Mouse (Mus musculus) lung, postnatal 14 days (tissue): Measurements from ENCODE around the gene Pde10a.
A peak's percentile ranks its signal among the peaks of the same experiment; 100 is the strongest.

Experiments
- DNase-seq: peaks from one replicate; pipeline ENCODE4 v3.0.0; 2021

Pde10a gene

DNA sequence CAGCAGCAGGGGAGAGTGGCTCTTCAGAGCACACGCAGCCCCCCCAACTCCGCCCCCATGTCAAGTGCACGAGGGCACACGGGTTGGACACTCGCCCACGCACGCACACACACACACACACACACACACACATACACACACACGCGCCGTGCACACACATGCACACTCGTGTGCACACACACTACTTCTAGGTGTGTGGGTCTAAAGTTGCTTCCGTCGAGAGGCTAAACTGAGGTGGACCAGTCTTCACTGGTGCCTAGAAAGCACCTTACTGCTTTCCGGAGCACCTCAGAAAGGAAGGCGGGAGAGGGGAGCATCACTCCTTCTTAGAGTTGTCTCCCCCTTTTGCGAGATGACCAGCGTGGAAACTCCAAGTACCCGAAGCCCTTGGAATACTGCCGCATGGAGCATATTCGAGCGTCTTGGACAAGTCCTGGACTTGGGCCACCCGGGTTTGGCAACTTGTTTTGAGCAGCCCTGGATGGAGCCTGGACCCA is at the start of gene Pde10a:
Gene Pde10a (plus strand): TSS at position 148 of the 497 bp plus-strand sequence.
- peak; percentile 28 for DNase-seq

DNA sequence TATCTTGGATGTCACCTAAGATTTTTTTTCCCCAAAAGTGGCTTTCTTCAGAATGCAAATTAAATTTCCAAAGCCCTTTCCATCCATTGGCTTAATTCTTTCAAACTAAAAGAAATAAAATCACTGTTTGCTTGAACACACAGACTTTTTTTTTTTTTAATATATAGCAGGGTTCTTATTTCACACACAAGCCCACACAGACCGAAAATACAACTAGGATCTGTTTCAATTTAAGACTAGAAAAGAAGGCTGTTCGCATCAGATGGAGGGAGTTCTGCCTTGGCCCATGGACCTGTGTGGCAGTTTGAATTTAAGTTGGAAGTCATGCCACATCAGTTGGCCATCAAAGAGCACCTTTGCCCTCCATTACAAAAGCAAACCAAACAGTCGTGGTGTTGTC is 46.6 kb upstream of the Pde10a start:
- DNase-seq, result no peak

DNA sequence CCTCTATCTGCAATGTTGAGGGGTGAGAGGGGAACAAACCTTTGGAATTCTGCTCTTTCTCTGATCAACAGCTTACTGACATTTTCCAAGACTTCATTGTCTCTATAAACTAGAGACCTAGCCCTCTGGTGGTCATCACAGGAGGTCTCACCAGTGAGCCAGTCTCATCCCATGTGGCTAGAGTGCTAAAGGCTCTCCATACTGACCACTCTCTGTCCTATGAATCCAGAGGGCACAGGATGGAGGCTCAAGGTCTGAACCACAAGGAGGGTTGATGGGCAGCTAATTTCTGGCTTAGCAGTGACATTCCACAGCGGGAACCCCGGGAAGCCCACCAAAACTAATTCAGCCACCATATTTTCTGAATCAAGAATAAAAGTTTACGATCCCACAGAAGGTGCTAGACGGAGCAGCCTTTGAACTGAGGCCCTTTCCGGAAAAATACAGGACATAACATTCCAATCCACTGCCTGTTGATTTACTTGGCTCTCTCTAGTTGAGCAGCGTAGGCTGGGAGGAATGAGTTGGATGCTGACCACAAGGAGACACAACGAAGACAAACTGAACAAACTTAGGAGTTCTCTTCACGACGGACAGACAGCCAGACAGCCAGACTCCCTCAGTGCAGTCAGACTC is 45.6 kb upstream of the Pde10a start:
- DNase-seq, result no peak

DNA sequence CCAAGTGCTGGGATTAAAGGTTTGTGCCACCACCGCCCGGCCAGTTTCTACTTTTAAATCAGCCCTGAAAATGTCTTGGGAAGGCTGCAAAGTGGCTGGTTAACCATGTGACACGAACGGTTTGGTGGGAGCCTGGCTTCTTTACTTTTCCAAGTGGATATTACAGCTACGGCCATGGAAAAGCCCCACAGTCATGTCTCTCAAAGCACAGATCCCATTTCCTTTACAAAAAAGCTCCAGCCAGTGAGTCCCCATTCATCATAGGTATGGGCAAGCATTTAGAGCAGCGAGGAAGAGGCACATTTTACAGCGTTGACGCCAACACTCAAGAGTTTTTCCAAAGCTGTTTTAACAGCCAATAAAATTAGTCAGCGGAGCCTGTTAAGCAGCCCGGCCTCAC is 43.4 kb upstream of the Pde10a start:
- no peak for DNase-seq

DNA sequence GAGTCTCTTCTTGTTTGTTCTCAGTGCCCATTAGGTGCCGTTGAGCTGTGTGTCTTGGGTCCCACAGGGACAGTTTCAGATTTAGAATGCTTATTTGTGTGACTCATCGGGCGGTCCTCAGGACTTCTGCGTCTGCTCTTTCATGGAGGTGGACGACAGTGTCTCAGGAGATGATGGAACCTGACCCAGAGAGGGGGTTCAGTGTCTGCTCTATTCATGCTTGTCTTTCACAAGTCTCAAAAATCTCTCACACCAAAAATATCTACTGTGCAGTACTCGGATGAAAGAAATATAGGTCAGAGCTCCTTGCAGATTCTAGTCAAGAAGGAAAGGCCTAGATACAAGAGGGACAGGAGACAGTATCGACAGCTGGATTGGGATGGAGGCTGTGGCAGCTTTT is 42.3 kb upstream of the Pde10a start:
- no peak for DNase-seq

DNA sequence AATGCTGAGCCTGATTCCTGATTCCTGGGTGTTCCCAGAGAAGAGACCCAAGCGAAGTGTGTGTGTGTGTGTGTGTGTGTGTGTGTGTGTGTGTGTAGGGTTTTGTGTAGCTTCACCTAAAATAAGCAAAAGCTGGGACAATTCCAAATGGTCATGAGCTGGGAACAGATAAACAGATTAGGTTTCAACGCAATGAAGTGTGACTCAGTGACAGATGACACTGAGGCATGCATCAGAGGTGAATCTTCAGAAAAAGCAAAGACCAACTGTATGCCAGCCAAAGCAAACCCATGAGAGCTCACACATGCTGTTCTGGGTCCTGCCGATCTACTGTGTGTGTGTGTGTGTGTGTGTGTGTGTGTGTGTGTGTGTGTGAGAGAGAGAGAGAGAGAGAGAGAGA is 40.9 kb upstream of the Pde10a start:
- DNase-seq, result no peak

DNA sequence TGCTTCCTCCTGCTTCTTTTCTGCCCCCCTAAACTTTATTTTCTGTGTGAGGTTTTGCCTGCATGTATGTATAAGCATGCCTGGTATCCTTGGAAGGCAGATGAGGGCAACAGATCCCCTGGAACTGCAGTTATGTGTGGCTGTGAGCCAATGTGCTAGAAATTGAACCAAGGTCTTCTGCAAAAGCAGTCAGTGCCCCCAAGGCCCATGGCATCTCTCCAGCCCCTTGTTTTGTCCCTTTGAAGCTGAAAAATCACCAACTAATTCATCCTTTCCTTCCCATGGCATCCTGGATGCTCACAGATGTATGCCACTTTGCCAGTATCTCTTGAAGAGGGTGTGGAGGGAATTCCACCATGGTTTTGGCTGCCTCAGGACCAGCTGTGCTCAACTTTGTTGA is 40.0 kb upstream of the Pde10a start:
- DNase-seq, result no peak

DNA sequence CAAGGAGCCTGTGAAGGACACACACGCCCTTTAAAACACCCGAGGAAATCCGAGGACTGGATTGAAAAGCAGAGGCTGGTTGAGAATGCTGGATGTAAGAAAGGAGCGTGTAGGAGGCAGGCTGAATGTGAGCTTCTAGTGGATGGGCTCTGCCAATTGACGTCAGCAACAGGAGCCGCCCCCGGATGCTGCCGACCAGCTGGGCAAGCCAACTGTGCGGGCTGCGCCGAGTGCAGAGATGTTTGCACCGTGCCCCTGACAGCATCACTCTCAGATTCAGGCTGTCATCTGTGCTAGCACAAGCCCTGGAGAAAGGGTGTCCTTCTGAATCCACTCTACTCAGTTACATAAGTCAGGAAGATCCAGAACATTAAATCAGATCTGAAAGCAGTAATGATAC is 37.3 kb upstream of the Pde10a start:
- peak; percentile 12 for DNase-seq

DNA sequence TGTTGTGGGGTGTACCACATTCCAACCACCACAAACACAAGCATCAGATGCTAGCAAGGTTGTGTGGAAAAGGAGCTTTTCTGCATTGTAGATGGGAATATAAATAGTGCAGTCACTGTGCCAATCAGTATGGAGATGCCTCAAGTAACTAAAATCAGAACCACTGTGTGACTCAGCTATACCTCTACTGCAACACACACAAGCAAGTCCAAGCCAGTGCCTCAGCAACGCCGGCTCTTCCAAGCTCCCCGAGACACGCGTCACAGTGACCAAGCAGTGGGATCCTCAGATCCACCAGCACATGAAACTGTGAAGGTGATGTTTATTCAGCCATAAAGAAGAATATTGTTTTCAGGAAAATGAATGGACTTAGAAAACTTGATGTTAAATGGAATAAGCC is 34.2 kb upstream of the Pde10a start:
- DNase-seq, result no peak

DNA sequence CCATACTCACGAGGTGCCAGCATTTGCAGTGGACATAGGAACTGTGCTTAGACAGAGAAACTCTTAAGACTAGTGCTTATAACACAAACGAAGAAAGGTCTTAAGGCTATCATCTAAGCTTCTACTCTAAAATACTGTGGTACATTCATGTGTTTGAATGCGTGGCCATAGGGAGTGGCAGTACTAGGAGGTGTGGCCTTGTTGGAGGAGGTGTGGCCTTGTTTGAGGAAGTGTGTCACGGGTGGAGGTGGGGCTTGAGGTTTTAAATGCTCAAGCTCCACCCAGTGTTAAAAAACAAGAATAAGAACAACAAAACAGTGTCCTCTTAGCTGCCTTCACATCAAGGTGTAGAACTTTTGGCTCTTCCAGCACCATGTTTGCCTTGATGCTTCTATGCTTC is 31.7 kb upstream of the Pde10a start:
- no peak for DNase-seq

DNA sequence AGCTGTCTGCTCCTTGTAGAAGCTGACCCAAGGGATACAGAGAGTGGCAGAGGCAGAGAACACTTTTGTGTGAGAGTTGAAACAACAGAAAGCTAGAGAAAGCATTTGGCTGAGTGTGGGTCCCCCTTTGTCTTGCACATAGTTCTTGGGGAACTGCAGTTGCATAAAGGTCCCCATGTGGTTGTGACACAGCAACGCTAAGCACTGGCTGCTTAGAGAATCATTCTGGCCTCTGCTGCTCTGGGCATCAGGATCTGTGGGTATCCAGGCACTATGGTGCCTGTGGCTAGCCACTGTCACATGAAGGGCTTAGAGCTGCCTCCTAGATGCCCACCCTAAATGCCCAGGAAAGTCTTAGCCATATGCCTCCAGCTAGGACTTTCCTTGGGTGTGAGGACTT is 27.0 kb upstream of the Pde10a start:
- DNase-seq, result no peak

DNA sequence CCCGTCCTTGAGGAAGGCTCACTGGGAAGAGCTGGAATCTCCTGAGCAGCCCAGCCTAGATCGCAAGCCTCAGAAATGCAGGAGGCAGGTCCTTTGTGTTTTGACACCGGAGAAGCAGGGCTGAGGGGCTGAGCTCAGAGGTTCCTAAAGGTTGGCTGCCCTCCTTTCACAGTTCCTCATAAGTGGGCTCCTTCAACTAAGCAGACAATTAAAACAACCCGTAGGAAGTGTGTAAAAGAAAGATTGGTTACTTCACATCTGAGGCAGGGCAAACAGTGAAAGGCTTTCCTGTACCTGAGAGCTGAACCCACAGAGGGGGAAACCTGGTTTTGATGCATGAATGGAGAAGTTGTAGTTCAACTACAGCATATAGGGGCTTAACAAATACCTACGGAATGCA is 26.5 kb upstream of the Pde10a start:
- no peak for DNase-seq

DNA sequence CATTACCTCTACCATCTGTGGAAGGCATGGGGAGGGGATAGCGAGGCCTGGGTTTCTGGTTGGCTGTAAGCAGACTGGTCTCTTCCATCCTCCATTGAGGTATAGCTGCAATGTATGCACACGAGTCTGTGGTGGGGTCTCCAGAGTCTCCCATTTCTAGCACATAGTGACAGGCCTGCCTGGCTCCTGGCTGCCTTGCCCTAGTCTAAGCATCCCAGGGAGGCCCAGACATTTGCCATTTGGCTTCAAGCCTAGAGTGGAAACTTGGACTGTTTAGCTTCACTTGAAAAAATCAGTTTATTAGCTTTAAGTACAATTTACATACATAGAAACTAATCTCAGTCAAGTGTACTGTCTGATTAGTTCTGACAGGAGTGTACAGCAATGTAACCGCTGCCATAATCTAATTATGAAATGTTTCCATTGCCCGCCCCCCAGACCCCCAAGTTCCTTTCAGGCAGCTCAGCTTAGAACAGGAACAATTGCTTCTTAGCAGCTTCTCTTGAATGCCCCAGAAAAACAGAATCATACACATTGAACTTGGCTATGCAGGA is 25.5 kb upstream of the Pde10a start:
- DNase-seq, result no peak

DNA sequence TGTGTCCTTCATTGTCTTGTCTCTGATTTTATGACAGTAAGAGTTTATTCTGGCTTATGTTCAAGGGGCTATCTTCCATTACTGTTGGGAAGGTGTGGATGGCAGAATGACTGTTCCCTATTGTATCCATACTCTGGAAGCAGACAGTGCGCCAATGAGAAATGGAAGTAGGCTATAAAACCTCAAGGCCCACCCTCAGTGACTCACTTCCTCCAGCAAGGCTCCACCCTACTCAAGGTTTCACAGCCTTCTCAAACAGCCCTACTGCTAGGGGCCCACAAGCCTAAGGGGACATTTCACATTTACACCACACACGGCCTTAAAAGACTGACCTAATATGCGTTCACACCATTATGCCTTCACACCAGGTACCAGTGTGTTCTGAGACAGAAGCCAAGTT is 20.8 kb upstream of the Pde10a start:
- no peak for DNase-seq

DNA sequence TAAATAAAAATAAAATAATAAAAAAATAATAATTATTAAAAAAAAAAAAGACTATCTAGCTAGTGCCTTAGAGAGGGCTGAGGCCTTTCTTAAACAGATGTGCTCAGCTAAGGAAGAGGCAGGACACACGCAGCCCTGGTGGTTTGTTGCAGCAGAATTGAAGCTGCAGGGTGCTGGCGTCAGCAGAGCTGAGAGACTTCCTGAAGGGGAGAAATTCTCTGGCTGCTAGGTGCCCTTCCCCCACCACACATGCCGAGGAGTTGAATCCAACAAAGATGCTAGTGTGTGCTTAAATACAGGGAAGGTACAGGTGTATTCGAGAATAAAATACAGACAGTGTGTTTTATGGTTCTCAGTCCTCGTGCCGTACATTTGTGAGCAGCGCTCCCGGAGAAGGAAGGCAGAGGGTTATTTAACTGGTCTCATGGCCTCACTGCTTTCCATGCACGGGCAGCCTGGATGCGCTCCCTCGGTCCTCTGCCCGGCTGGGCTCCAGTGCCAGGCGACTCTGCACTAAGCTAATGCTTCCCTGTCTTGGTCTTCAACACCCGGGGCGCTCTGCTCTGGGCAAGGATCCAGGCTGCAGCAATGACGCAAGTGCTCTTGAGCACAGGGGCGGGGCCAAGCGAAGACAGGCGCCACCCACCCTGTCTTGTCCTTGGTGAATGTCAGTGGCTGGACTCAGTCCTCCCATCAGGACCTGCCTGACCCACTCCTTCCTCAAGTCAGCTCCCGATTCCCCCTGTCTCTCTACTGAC is 19.3 kb upstream of the Pde10a start:
- DNase-seq, result peak; percentile 82

DNA sequence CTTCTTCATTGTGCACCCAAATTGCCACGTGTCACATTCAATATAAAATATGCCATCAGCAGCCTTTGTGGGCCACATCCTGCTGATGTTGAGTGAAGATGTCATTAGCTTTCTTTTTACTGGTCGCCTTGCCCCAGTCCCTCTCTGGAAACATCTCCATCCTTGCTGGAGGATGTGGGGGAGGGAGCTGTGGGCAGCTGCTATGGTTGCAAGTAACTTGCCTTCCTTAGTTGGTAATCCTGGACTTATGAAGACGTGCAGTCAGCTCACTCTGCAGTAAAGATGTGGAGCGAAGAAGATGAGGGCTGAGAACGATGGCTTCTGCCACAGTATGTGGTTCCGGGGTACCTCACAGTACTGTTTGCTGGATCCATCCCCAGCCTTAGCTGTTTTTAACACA is 18.4 kb upstream of the Pde10a start:
- DNase-seq, result no peak

DNA sequence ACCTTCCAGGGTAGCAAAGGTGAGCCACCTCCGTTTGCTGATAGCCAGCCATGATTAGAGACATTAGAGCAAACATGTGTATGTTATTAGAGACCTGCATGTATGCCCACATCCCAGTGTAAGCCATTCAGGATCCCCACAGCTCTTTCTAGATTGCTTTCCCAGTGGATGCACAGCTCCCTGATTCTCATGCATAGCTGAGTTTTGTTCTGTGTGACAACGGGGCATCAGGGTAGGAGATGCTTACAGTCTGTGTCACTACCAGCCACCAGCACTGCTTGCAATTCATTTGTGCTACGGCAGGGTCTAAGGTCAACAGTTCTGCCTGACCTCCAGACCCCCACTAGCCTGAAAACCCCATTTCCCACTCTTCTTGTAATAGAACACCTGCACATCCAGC is 17.5 kb upstream of the Pde10a start:
- no peak for DNase-seq

DNA sequence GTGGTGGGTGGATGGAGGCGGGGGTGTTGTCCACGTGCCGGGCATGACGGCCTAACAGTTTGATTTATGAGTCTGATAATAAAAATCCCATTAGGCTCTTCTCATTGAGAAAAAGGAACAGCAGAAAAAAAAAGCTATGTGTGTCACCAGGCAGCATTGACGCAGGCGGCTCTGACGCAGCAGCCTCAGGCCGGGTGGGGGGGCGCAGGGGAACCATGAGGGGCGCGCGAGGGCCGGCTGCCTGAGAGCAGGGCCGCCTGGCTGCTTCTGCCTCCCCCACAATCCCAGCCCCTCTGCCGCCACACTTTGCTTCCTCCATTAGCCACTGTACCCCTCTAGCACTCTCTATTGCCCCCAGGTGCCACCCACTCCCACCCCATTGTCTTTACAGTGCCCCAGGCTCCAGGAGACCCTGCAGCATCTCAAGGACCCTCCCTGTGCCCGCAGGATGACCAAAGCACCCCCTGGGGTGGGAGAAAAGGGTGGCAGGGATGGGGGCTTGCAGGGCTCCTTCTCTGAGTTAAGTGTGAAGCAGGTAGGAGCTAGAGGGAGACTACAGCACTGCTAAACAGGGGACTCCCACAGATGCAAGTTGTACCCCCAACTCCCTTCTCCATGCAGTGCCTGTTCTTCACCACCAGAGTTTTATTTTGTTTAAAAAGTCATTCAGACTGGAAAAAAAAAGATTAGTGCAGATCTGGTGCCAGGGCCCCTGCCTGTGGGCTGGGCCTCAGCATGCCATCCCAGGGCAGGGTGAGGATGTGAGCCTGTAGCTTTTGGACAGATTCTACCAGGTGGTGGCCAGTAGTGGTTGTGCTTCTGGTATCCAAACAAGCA is 16.6 kb upstream of the Pde10a start:
- peak; percentile 63 for DNase-seq

DNA sequence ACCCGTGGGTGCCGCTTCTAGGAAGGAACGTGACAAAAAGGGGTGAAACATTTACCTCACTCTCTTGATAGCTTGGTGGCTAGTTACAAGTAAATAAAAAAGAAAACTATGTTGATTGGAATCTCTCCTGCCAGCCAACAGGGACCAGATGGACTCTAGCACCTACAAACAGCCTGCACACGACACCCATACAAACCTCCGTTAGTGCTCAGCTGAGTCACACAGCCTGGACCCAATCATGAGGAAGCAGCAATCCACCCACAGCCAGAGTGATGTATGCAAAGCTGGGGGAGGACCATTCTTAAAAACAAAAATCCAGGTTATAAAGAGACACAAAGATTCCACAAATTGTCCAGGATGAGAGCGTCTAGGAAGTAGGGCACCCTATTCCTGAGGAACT is 9.2 kb upstream of the Pde10a start:
- no peak for DNase-seq

DNA sequence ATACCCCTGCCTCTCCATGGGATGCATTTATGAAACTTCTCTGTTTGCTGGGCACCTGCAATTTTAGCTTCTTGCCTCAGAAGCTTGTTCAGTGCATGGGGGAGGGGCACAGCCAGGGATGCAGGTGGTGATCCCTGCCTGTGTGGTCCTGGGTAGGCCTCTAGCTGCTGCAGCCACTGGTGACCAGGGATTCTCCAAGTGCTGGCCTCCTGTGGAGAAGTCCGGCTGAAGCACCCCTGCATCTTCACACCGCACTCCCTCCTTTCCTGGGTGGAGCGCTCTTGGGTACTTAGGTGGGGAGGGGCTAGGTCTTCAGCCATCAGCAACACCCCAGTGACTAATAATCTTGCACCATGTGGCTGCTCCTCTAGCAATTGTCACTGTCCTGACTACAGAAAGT is 1.2 kb upstream of the Pde10a start:
- DNase-seq, result no peak

DNA sequence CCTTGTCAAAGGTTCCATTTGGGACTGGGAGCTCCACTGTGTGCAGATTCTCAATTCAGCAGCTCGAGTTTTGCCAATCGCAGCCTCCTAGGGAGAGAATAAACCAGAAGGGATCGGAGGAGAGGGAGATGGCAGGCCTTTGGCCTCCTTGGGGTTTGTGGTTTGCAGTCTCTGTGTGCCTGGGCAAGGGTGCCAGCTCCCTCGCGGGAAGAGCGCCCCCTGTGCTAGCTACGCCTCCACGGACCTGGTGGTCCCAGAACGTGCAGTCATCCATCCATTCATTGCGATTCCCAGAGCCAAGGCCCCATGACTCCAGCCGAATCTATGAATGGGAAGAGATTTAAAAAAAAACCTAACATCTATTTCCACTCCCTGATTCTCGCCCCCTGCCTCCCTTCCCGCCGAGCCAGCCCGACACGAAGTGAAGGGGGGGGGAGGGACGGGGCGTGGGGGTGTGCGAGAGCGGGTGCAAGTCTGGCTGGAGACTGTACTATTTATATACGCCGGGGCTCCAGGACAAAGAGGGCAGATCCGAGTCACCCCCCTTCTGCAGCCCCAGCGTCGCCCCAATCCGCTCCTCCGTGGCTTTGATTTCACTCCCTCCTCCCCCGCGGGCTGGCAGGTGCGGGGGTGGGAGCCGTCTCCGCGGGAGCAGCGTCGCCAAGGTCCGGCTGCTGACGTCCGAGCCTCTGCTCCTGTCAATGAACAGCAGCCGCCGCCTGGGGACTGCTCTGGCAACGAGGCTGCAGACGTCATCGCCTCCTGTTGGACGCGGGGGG is 596 bp upstream of the Pde10a start:
- peak; percentile 56 for DNase-seq

DNA sequence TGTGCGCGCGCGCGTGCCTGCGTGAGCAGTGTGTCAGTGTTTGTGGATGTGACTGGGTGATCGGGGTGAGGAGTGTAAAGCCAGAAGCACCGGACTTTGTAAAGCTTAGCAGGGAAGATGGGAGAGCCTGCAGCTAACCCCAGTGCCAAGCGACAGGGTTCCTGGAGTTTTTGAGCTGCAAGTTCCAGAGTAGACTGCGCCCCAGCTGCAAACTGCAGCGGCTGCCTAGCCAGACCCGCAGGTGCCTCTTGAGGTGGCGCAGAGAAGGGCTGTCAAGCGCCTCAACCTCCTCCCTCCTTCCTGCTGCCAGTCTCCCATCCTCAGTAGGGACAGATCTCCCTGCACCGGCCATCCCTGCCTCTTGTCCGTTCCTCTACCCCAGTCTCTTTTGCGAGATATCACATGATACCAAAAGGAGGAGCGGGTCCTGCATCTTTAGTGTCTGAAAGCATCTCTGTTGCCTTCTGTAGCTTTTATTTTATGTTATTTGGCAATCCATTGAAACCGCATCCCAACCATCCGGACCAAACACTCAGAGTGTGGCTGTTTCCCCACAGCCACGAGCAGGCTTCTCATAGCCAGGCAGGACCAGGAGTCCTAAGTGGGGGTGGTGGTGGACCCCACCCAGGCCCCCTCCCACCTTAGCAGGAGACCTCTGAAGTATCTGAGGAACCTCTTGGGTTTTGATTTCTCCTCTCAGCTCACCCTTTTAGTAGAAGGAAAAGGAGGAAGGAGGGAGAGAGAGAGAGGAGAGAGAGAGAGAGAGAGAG is 984 bp downstream of the Pde10a start:
- DNase-seq, result no peak
